Mouse (Mus musculus) cortical plate, adult 2 months (tissue): ENCODE data around the gene Ablim1.

Experiments
- CTCF ChIP-seq: fragments of 200-500 bp; IDR thresholded peaks from 2 replicates; pipeline ENCODE4 v1.5.1; 2011; ENCODE audit warnings: mild to moderate bottlenecking, control low read depth, low read length; ENCODE audit not compliant: insufficient read depth; ENCODE audit errors: extremely low read depth
- POLR2A ChIP-seq: fragments of 200-500 bp; IDR thresholded peaks from 2 replicates; pipeline ENCODE4 v1.6.1; 2011; ENCODE audit warnings: mild to moderate bottlenecking, low read length, control low read depth; ENCODE audit not compliant: insufficient read depth; ENCODE audit errors: extremely low read depth

DNA sequence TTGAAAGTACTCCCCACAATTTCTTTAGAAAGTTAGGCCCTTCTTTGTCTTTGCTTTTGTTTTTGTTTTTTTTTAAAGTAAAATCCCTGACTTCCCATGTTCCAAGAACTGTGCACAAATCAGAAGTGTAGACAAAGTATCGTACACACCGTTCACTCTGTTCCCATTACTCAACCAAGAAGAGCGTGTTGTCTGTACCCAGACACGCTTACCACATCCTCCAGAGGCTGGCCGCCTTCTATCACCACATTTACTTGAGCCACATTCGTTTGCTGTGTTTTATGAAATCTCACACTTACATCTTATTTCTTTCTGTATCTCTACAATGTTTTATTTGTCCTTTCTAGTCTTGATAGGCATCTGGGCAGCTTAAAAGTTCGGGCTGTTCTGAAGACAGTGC lies 219.4 kb downstream of the Ablim1 start:
- no peak for TF ChIP-seq POLR2A
- no peak for TF ChIP-seq CTCF
